Mouse (Mus musculus): ENCODE results near the gene Rec114. TPM values are rescaled to one million over a fixed set of nuclear protein-coding genes. Genes with fewer than 3 reads are reported as not detected.

Rec114 gene
- not detected for total RNA-seq (2021)
- long read RNA-seq, partial matches to known transcripts = 0 of 4 reads
- long read RNA-seq, other reads (novel, unspliced or antisense) = 4 of 4 reads

DNA sequence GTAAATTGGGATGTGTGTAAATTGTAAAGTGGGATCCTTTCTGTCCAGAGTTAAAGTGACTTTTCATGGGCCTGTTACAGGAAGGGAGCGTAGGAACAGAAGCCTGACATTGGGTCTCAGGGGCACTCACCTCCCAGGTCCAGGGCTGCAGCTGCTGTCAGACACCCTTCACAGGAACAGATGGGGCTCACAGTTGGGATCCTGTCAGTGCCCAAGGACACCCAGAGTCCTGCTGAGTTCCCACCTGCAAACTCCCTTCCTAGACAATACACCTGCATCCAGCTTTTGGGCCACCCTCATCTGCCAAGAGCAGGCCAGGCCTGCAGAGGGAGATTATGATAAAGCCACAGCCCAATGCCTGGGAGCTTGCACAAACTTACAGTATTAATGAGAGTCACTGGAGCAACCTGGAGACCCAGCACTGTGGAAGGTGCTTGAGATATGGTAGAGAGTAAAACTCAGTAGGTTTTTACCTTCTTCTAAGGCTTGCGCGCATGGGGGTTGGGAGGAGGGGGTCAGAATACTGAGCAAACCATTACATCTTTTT lies at the start of gene Rec114:
TSS of gene Rec114 (minus strand) at position 263 of the 547 bp plus-strand sequence.
- no peak for DNase-seq (ENCODE audit: low spot score in 2 of 2)

DNA sequence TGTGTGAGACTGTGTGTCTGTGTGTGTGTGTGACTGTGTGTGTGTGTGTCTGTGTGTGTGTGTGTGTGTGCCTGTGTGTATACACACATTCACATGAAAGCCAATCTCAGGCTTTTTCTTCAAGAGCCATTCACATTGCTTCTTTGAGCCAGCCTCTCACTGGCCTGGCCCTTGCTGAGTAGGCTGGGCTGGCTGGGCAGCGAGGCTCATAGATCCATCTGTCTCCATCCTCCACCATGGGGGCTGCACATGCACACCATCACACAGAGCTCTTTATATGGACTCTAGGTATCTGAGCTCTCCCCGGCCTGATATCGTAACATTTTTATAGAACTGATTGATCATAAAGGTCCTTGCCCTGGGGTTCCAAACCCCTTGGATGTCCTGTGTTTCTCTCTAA lies 45.7 kb upstream of the Rec114 start:
- no peak for DNase-seq (ENCODE audit: low spot score in 2 of 2)

DNA sequence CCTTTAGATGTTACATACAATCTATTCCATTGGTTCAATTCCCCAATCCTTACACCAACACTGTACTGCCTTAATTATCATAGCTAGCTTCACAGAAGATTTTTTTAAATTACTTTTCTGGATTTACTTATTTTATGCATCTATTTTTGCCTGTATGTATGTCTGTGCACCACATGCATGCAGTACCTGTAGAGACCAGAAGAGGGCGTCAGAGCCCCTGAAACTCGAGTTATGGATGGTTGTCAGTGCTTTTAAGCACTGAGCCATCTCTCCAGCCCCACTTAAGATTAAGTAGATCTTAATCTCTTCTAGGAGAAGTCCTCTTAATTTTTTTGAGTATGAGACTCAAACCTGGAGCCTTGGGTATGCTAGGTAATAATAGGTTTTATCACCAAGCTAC lies 31.6 kb upstream of the Rec114 start:
- no peak for DNase-seq (ENCODE audit: low spot score in 2 of 2)

DNA sequence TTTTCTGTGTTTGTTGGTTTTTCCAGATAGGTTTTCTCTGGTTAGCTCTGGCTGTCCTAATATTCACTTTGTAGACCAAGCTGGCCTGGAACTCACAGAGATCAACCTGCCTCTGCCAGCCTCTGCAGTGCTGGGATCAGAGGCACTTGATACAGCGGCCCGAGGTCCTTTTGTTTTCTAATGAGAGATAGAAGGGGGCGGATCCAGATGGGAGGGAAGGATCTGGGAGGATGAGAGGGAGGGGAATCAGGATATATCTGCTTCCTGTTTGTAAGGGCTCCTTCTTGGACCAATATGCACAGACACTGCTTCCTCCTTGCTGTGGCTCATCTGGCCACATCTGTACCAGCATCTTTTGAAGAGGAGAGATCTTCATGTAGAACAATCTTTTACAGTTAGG lies 31.0 kb upstream of the Rec114 start:
- no peak for DNase-seq (ENCODE audit: low spot score in 2 of 2)

DNA sequence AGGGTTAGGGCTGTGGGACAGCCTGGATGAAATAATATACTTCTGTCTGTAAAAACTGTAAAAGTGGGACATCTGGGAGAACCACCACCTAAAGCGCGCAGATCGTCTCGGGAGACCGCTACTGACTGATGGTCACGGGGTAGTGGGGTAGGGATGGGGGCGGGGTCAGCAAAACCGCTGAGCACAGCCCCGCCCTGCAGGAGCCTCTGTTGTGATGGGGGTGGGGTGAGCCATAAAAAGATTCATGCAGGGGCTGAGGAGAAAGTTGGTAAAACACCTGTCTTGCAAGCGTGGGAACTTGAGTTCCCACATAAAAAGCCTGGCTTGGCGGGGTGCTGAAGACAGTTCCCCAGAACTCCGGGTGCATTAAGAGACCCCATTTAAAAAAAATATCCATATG lies 26.2 kb upstream of the Rec114 start:
- DNase-seq (ENCODE audit: low spot score in 2 of 2) = no peak

DNA sequence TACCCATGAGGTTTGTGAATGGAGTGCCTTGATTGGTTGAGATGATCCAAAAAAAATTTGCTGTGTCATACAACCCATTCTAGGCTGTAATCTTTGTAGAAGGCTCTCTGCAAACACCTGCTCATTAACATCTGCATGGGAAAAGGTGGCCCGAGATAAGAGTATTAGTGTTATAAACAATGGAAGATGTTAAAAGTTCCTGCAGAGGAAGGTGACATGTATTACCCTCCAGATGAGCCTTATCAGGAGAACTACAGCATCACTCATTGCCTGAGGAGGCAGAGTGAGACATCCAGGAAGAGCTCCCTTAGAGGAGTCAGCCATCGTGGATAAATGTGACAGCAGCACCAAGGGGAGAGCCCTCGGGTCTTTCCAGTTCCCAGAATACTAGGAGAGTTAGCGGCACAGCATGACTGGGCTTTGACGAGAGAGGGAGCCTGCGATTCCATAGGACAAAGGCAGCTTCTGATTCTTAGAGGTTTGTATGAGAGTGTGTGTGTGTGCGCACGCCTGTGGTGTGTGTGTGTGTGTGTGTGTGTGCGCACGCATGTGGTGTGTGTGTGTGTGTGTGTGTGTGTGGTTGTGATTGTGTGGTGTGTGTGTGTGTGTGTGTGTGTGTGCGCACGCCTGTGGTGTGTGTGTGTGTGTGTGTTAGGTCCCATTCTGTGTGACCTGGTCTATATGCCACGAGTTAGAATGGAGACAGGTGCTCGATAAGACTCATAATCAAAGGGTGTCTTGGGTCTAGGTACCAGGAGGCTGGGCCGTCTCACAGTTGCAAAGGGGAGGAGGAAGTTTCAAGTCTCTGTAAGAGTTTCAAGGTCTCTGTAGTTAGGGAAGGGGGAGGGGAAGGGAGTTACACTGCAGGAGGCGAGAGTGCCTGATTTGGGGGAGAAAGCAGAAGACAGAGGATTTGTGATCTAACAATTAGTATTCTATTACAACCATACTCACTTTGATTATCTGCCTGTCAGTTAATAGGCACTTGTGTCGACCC lies 23.5 kb upstream of the Rec114 start:
- no peak for DNase-seq (ENCODE audit: low spot score in 2 of 2)

DNA sequence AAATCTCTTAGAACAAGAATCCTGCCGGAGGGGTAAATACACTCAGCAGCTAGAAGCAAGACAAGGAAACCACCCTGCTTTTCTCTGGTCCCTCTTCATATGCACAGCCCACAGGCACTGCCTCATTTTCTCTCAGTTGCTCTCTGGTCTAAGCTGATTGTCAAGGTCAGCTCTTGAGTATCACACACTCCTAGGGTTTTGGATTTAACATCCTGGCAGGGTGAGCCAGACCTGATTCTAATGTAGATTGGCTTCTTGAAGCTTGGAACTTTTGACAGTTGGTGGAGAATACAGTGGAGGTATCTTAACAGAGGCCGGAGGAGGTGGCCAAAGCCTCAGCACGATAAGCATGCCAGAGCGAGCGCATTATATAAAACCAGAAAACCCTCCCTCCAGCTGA lies 20.6 kb upstream of the Rec114 start:
- DNase-seq (ENCODE audit: low spot score in 2 of 2) = no peak

DNA sequence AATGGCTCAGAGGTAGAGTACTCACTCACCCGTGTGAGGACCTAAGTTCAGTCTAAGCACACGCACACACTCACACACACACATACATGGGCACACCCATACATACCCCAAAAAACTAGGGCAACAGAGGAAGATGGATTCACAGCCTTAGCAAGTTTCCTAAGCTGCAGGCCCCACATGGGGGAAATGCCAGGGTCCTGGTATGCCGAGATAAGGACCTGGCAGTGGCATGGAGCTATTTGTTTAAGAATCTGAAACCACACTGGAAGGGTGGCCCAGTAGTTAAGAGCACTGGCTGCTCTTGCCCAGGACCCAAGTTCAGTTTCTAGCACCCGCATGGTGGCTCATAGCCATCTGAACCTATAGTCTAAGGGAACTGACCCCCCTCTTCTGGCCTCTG lies 19.4 kb upstream of the Rec114 start:
- DNase-seq (ENCODE audit: low spot score in 2 of 2) = no peak

DNA sequence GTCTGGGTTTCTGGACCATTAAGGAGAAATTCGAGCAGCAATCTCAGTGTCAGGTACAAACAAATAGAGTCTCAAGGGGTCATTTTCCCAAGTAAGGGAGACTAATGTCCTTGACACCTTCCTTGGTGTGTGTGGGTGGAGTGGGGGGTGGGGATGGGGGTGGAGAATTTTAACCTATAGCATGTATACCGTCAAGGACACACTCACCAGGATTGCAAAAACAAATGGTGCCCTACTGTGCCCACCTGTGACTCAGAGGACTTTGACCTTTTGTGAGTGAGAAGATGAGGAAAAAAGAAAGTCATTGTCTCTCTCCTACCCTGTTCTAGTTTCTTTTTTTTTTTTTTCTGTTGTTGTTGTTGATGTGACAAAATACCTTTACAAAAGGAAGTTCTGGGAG lies 18.3 kb upstream of the Rec114 start:
- DNase-seq (ENCODE audit: low spot score in 2 of 2) = no peak

DNA sequence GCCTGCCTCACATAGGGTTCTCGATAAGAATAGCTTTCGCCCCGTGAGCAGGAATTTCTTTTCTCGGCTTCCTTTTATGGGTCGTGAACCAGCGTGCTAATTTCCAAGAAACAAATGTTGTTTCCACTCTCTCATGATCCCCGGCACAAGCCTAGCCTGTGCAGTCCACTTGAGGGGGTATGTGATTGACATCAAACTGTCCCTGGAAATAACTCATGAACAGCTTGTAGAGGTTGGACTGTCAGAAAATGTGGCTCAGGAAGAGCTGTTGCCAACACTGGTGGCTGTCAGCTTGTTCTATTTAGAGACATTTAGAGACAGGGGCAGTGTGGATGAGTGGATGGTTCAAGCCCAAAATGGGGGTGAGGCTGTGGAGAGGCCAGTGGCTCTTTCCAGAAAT lies 15.0 kb upstream of the Rec114 start:
- DNase-seq (ENCODE audit: low spot score in 2 of 2) = no peak

DNA sequence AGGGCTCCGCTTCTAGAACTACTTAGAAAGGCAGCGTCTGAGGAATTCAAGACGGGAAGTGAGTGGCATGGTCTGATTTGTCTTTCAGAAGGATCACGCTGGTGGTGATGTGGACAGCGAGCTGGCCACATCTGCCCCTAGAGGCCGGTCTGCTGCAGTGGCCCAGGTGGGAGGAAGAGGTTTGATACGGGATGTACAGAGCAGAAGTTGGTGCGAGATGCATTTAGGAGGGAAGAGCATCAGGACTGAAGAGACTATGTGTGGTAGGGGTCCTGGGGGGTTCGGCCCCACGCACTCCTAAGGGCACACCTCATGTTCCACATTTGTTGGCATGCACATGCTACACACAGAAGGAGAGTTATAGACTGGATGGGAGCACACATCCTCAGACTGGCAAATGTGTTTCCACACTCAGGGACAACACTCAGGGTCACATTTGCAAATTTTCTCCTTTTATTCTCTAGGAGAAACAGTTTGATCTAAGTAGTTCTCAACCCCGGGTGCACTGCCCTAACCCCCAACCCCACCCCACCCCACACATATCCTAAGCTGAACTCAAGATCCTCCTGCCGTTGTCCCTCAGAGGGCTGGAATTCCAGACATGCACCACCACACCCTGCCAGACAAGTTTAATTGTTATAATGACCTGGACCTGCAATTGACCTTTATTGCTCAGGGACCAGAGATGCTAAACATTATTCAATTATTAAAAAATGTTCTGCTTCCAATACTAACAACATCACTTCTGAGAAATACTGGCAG lies 12.8 kb upstream of the Rec114 start:
- DNase-seq (ENCODE audit: low spot score in 2 of 2) = no peak

DNA sequence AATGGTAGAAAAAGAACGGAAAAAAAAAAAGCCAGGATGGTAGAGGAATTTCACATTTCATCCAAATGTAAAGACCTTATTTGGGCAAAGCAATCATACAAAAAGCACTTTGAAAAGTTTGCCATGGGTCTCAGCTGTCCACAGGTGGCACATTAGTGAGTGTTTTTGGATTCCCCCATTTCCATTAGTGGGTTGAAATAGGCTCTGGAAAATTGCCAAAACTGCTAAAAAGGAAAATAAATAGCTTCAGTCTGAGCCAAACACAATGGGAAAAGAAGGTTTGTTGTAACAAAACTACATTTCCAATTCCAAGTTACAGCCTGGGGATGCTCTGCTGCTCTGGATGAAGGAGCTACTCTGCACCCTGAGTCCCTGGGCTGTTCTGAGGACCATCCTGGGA lies 9.8 kb upstream of the Rec114 start:
- DNase-seq (ENCODE audit: low spot score in 2 of 2) = no peak

DNA sequence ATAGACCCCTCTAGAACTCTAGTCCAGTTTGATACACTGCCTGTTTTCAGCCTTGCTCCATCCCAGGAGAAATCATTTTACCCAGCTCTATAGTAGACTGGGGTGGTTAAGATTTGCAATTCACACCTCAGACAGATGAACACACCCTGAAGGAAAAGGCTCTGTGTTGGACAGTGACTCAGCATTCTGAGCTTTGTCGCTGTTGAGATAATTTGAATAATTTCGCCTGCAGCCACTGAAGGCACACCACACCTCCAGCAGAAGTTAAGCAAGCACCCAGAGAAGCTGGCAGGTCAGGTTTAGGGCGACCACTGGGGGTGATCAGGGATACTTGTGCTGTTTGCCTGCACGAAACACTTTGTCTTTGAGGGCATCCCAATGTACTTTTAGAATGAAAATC lies 4.4 kb upstream of the Rec114 start:
- DNase-seq (ENCODE audit: low spot score in 2 of 2) = no peak

DNA sequence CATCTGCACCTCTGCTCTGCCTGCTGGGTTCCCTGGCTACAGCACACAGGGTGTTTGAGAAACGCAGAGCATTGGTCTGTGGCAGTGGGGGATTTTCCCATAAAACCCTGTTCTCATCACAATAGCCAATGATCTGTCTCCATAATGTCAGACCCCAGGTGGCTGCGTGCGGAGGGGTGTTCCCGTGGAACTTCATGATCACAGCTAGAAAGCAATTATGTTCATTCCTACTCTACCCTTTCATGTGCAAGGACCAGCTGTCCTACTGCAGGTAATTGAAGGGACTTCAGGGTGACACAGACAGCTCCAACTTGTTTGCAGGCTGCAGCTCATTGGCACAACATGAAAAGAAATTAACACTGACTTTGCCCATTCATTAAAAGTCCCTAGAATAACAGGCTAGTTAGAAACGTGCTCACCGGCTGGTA lies 3.6 kb upstream of the Rec114 start:
- DNase-seq (ENCODE audit: low spot score in 2 of 2) = no peak

DNA sequence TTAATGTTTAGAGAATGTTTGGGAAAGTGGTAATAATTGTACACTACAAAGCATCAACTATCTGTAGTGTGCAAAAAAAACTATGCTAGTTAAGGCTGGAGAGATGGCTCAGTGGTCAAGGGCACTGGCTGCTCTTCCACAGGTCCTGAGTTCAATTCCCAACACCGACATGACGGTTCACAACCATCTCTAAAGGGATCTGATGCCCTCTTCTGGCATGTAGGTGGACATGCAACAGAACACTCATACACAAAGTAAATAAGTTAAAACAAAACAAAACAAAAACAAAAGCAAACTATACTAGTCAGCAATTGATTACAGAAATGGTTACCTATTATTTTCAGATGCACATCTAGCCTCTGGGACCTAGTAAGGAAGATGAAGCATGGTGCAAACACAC lies 1.1 kb downstream of the Rec114 start:
- no peak for DNase-seq (ENCODE audit: low spot score in 2 of 2)

DNA sequence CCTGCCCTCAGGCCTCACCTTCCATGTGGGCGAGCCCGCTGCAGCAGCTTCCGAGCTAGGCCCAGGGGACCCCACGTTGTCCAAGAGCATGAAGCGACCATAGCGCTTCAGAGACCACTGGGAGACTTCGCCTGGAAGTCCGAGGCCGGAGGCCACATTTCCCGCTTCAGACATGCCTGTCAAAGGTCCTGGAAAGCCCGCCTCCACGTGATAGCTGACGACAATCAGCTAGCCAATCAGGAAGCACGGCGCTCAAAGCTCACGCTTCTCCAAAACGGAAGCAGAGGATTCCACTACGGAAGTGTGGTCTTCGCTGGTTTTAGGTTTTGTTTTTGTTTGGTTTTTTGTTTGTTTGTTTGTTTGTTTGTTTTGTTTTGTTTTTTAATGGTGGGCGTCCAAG lies 2.4 kb downstream of the Rec114 start:
- no peak for DNase-seq (ENCODE audit: low spot score in 2 of 2)

DNA sequence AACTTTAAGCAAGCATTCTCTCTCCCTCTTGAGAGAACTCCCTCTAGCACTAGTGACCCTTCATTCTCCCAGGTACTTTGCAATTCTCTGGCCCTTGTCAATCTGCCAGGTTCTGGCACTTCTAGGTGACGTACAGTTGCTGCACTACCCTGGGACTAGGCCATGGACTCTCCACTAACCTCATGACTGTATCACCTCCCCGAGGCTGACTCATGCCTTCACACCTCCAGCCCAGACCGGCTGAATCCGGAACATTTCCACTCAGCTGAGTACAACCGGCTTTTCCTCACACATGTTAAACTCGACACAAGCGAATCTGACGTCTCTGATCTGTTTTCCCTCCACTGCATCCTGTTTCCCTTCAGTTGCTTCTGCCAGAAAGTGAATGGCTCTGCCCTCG lies 4.0 kb downstream of the Rec114 start:
- DNase-seq (ENCODE audit: low spot score in 2 of 2) = no peak

DNA sequence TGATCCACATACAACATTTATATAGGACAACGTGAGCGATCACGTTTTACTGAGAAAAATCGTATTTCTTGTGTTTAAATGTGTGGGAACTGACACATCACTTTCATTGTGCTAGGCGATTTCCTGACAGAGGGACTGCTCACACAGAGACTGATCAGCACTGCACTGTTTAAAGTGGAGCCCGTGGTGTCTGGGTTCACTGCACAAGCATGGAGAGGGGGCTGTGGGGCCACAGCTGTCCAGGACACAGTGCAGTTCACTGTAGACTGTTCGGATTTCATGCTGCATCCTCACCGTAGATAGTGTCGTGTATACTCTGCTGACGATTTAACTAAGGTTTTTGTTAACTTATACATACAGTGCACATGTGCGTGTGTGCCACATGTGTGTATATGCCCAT lies 20.6 kb downstream of the Rec114 start:
- DNase-seq (ENCODE audit: low spot score in 2 of 2) = no peak

DNA sequence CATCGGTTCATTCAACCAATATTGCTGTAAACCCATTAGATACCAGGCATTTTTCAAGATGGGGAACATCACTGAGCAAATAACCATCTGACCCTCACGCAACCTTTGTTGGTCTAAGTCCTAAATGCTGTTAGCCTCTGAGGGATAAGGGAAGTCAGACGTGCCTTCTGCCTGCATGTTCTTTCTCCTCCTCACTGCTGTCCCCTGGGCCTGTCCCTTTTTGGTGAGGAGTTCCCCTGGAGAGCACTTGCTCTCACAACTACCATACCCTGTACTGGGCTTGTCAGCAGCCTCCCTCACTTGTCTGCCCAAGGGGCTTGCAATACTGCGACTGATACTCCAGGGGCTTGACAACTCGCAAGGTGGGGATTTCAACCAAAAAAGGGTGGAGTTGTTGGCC lies 21.6 kb downstream of the Rec114 start:
- no peak for DNase-seq (ENCODE audit: low spot score in 2 of 2)

DNA sequence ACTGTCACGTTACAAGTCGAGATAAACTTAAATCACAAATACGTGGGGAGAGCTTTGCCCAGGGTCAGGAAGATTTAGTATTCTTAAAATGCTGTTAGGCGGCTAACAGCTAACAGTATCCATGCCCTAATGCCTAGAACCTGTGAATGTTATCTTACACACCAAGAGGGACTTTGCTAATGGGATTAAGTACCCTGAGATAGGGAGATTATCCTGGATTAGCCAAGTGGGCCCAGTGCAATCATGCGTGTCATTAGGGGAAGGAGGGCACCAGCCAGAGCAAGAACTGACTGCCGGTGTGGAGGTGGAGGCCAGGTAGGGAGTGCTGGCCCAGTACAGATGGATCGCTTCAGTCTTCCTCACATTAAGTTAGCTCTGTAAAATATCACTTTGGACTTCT lies 22.7 kb downstream of the Rec114 start:
- DNase-seq (ENCODE audit: low spot score in 2 of 2) = no peak

DNA sequence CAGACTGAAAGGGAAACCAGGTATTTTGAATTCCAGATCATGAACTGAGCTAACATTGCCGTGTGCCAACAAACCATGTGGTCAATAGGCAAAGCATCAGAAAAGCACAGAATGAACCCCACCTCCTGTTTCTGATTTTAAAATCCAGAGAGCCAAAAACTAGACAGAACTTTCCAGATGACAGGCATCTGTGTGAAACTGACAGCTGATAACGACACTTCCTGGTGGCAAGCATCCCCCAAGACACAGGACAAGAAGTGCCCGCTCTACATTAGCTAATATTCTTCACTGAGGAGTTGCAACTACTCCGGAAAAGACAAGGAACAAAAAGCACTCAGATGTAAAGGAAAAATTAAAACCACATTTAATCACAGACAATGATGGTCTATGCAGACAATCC lies 23.6 kb downstream of the Rec114 start:
- DNase-seq (ENCODE audit: low spot score in 2 of 2) = no peak

DNA sequence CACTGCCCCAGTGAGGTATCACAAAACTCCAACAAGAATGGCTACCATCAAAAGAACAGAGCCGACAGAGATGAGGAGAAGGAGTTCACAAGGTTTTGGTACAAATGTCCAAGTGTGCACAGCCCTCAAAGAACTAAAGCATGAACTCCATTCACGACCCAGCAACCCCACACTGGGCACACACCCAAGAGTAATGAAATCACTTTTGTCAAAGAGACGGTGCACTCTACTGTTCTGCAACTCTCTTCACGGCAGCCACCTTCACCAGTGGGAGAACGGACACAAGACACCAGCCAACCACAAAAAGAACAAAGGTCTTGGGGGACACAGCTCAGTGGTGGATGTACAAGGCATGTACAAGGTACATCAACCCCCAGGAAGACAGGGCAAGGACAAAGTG lies 24.3 kb downstream of the Rec114 start:
- no peak for DNase-seq (ENCODE audit: low spot score in 2 of 2)
